Mouse (Mus musculus) heart, postnatal 0 days (tissue): ENCODE results near the gene Ccl22. TPM values are rescaled to one million over a fixed set of nuclear protein-coding genes. Genes with fewer than 3 reads are reported as not detected.

ENCODE experiments used
- ATAC-seq: fragments of 200-750 bp; cut with Nextera tagmentation; 2 replicates; pipeline ENCODE4 v1.8.0; 2017; ENCODE audit warnings: low read depth, moderate number of reproducible peaks, moderate library complexity; ENCODE audit not compliant: insufficient read depth
- DNase-seq: peaks from one replicate; pipeline ENCODE4 v3.0.0-alpha.2; 2016; ENCODE audit warnings: low spot score
- H3K27ac ChIP-seq: fragments of 300-500 bp; sonication (generic); 2 replicates; pipeline ENCODE4 v1.5.1; 2014; ENCODE audit warnings: low read depth, mild to moderate bottlenecking
- H3K27me3 ChIP-seq: fragments of 300-500 bp; sonication (generic); 2 replicates; pipeline ENCODE4 v1.6.1; 2014; ENCODE audit warnings: low read length, mixed read lengths; ENCODE audit not compliant: control insufficient read depth, insufficient read depth
- H3K36me3 ChIP-seq: fragments of 300-500 bp; sonication (generic); replicated peaks from 2 replicates; pipeline ENCODE4 v1.6.1; 2014; ENCODE audit warnings: low read length, mixed read lengths; ENCODE audit not compliant: control insufficient read depth, insufficient read depth
- H3K4me1 ChIP-seq: fragments of 300-500 bp; sonication (generic); 2 replicates; pipeline ENCODE4 v1.6.1; 2014; ENCODE audit warnings: antibody characterized with exemption; ENCODE audit not compliant: control insufficient read depth, insufficient read depth
- H3K4me2 ChIP-seq: fragments of 300-500 bp; sonication (generic); 2 replicates; pipeline ENCODE4 v1.6.1; 2014; ENCODE audit warnings: low read depth, mild to moderate bottlenecking, low read length, moderate library complexity
- H3K4me3 ChIP-seq: fragments of 300-500 bp; sonication (generic); 2 replicates; pipeline ENCODE4 v1.5.1; 2014; ENCODE audit warnings: low read depth, low read length
- H3K9ac ChIP-seq: fragments of 300-500 bp; sonication (generic); replicated peaks from 2 replicates; pipeline ENCODE4 v1.6.1; 2014; ENCODE audit warnings: low read depth, low read length, mixed read lengths
- H3K9me3 ChIP-seq: fragments of 300-500 bp; sonication (generic); replicated peaks from 2 replicates; pipeline ENCODE4 v1.6.1; 2016; ENCODE audit warnings: low read length; ENCODE audit not compliant: control insufficient read depth
- CTCF ChIP-seq: IDR thresholded peaks from 2 replicates; pipeline ENCODE4 v1.5.1; 2016; ENCODE audit warnings: antibody characterized with exemption, control low read depth, low read depth
- EP300 ChIP-seq: IDR thresholded peaks from 2 replicates; pipeline ENCODE4 v1.6.1; 2016; ENCODE audit warnings: antibody characterized with exemption, low read depth
- WGBS: fragments of 180-500 bp; shearing (Covaris S2); extraction: QIAGEN DNeasy Blood & Tissue Kit; methylation state at CpG from one replicate; pipeline ENCODE4 v1.1.7; 2014; 5-methylcytosine and 5-hydroxymethylcytosine counted together
- polyA plus RNA-seq: library from polyadenylated mRNA; unstranded; fragments of >200 nt; fragmentation: Nextera tagmentation; extraction: Ambion mirVana; gene quantifications from 2 replicates; pipeline ENCODE4 v1.2.1, GENCODE M21; 2015
- total RNA-seq: library from RNA; depleted of rRNA; stranded (reverse); fragments of >200 nt; gene quantifications from 2 replicates; pipeline ENCODE4 v1.2.3, GENCODE M21; 2014; ENCODE audit warnings: low replicate concordance

Ccl22 gene
- total and polyA plus RNA-seq, 2 experiments from 2014 or later: not detected

DNA sequence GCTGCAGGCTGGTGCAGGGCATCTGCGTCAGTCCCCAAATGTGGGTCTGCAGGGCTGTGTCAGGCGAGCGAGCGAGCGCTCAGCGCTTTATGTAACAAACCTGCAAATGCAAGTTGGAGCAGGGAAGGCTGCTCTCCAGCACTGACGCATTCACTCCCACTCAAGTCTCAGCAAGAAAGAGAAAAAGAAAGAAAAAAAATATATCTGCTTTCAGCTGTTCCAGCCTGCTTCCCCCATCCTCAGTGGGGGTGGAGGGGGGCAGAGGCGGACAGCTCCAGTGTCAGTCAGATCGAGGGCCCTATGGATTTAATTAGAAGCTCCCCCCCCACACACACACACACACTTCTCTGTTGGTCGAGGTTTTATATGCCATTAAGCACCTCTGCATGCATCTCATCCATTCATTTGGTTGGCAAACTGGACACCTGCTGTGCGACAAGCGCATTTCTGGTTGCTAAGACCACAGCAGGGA is 28.3 kb downstream of the Ccl22 start:
- no peaks in the 10 kb centered on the region for H3K36me3 ChIP-seq
- no peak overlapping the region for H3K27ac ChIP-seq
- no peak overlapping the region for H3K9ac ChIP-seq
- peaks cover 32% of the 10 kb centered on the region for H3K27me3 ChIP-seq
- ATAC-seq (no peak), DNase-seq (no peak)
- H3K4me1 ChIP-seq: peaks cover 26% of the 10 kb centered on the region
- WGBS: 65% methylated on average over 12 of the region's 12 CpGs
- no peak overlapping the region for H3K4me3 ChIP-seq
- no peak overlapping the region for H3K4me2 ChIP-seq
- no peaks in the 10 kb centered on the region for H3K9me3 ChIP-seq
- TF ChIP-seq EP300 (no peak), CTCF (no peak)

DNA sequence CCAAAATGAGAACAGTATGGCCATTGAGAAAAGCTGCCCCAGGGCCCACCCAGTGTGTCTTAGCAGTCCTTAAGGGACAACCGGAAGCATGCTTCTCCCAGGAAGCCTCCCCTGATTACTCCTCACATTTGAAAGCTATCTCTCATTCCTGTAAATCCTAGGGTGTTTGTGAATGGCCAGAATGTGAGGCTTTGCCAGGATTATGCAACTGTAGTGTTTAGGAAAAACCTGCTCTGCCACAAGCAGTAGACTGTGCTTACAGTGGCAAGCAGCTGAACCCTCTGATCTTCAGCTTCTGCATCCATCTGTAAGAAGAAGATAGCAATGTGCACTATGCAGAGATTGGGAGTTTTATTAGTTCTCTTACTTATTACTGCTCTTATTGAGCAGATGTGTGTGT is 29.2 kb downstream of the Ccl22 start:
- ATAC-seq (no peak), DNase-seq (no peak)
- H3K27ac ChIP-seq: no peak overlapping the region
- H3K27me3 ChIP-seq: peaks cover 32% of the 10 kb centered on the region
- H3K9ac ChIP-seq: no peak overlapping the region
- no peak overlapping the region for H3K4me3 ChIP-seq
- WGBS: 83% methylated on average over 1 of the region's 1 CpGs
- H3K4me2 ChIP-seq: no peak overlapping the region
- no peaks in the 10 kb centered on the region for H3K36me3 ChIP-seq
- H3K4me1 ChIP-seq: peaks cover 33% of the 10 kb centered on the region
- no peaks in the 10 kb centered on the region for H3K9me3 ChIP-seq
- TF ChIP-seq EP300 (no peak), CTCF (no peak)

DNA sequence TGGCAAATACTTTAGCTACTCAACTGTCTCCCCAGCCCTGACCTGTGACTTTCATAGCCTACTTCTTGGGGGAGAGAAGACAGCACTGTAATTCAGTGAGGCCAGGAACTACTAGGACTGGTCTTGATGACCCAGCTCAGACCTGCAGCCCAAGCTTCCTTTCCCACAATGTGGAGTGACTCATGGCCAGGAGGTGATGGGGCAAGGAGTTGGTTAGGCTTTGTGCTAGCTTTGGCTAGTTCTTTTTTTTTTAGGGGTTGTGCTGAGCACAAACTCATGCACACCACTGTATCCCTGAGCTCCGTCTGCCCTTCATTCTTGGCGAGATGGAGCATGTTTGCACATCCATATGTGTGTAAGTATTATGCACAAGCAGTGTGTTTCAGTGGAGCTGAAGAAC is 31.0 kb downstream of the Ccl22 start:
- no peak for ATAC-seq
- no peaks in the 10 kb centered on the region; the same call in 1 of the 2 replicates for H3K36me3 ChIP-seq
- H3K27me3 ChIP-seq: peaks cover 16% of the 10 kb centered on the region
- H3K9ac ChIP-seq: no peak overlapping the region
- H3K4me1 ChIP-seq: peaks cover 31% of the 10 kb centered on the region
- no peak overlapping the region for H3K4me3 ChIP-seq
- no peak for TF ChIP-seq CTCF
- no peak for TF ChIP-seq EP300
- H3K9me3 ChIP-seq: no peaks in the 10 kb centered on the region
- H3K27ac ChIP-seq: no peak overlapping the region
- WGBS: 87% methylated on average over 2 of the region's 2 CpGs
- no peak for DNase-seq
- H3K4me2 ChIP-seq: no peak overlapping the region

DNA sequence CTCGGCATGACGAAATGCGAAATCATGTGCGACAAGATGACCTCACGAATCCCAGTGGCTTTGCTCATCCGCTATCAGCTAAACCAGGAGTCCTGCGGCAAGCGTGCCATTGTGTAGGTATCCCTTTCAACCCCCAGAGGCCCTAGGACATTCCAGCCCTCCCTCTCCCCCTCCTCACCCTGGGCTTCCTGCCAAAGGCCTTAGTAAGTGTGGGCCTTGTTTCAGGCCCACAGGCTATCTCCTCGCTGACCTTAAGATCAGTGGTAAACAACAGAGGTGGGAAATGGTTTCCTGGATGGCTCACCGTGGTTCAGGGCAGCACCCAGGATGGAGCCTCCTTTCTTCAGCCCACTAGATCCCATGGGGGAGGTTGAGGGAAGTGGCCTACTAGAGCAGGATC is 32.6 kb downstream of the Ccl22 start:
- no peak overlapping the region for H3K9ac ChIP-seq
- no peak for DNase-seq
- H3K27me3 ChIP-seq: peaks cover 6% of the 10 kb centered on the region; the same call in 1 of the 2 replicates
- H3K27ac ChIP-seq: peak overlapping the region; percentile 64
- peak; percentile 45; the same call in 1 of the 2 replicates for ATAC-seq
- TF ChIP-seq EP300 (no peak), CTCF (no peak)
- H3K4me1 ChIP-seq: peaks cover 28% of the 10 kb centered on the region
- H3K4me2 ChIP-seq: no peak overlapping the region
- no peaks in the 10 kb centered on the region for H3K9me3 ChIP-seq
- 22% methylated on average over 10 of the region's 10 CpGs for WGBS
- H3K36me3 ChIP-seq: no peaks in the 10 kb centered on the region; the same call in 1 of the 2 replicates
- H3K4me3 ChIP-seq: no peak overlapping the region

DNA sequence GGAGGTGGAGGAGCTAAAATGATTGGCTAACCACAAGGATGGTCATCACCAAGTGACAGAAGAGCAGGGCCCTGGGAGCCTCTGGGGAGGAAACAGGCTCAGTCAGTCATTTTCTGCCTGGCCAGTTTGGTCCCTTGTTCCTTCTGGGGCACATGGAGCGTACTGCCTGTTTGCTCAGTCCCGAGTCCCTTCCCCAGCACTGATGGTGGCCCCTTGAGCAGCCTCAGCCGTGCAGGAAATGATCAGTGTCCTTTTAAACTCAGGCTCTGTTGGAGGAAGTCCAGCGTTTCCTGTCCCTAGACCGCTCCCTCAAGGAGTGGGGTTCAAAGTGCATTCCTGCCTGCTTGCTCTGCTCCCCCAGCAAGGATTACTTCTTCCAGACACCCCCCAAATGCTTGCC is 33.1 kb downstream of the Ccl22 start:
- Histone ChIP-seq H3K4me1 (peaks cover 28% of the 10 kb centered on the region), H3K4me3 (no peak overlapping the region), H3K9ac (no peak overlapping the region), H3K9me3 (no peaks in the 10 kb centered on the region), H3K36me3 (no peaks in the 10 kb centered on the region; the same call in 1 of the 2 replicates), H3K27me3 (0 out of 2 replicates have a peak, but pooled peaks cover 1% of the 10 kb centered on the region), H3K27ac (peak overlapping the region; percentile 64), H3K4me2 (no peak overlapping the region)
- no peak for TF ChIP-seq CTCF
- TF ChIP-seq EP300: no peak
- DNase-seq: peak; percentile 46
- ATAC-seq: peak; percentile 65
- 37% methylated on average over 5 of the region's 5 CpGs for WGBS
